Mouse (Mus musculus) neural tube, embryonic 13.5 days (tissue): ENCODE results near the gene Khdc1b. TPM values are rescaled to one million over a fixed set of nuclear protein-coding genes. Genes with fewer than 3 reads are reported as not detected.

Experiments used
- ATAC-seq: fragments of 200-750 bp; cut with Nextera tagmentation; 2 replicates; pipeline ENCODE4 v1.8.0; 2017; ENCODE audit warnings: low read depth, mild to moderate bottlenecking, moderate TSS enrichment, moderate library complexity
- H3K27ac ChIP-seq: fragments of 300-500 bp; sonication (generic); replicated peaks from 2 replicates; pipeline ENCODE4 v1.5.1; 2015; ENCODE audit warnings: moderate library complexity, mild to moderate bottlenecking, inconsistent platforms
- H3K27me3 ChIP-seq: fragments of 300-500 bp; sonication (generic); 2 replicates; pipeline ENCODE4 v1.6.1; 2015; ENCODE audit warnings: mild to moderate bottlenecking, inconsistent platforms
- H3K36me3 ChIP-seq: fragments of 300-500 bp; sonication (generic); 2 replicates; pipeline ENCODE4 v1.6.1; 2015; ENCODE audit warnings: mild to moderate bottlenecking, inconsistent platforms
- H3K4me1 ChIP-seq: fragments of 300-500 bp; sonication (generic); replicated peaks from 2 replicates; pipeline ENCODE4 v1.6.1; 2015; ENCODE audit warnings: inconsistent platforms
- H3K4me2 ChIP-seq: fragments of 300-500 bp; sonication (generic); 2 replicates; pipeline ENCODE4 v1.6.1; 2015; ENCODE audit warnings: inconsistent platforms, mild to moderate bottlenecking, moderate library complexity
- H3K4me3 ChIP-seq: fragments of 300-500 bp; sonication (generic); 2 replicates; pipeline ENCODE4 v1.5.1; 2015; ENCODE audit warnings: mild to moderate bottlenecking, inconsistent platforms
- H3K9ac ChIP-seq: fragments of 300-500 bp; sonication (generic); 2 replicates; pipeline ENCODE4 v1.6.1; 2015; ENCODE audit warnings: moderate library complexity, mild to moderate bottlenecking, inconsistent platforms
- H3K9me3 ChIP-seq: fragments of 300-500 bp; sonication (generic); 2 replicates; pipeline ENCODE4 v1.6.1; 2016; ENCODE audit warnings: inconsistent platforms
- WGBS: fragments of 180-500 bp; shearing (Covaris S2); methylation state at CpG from one replicate; pipeline ENCODE4 v1.1.7; 2015; 5-methylcytosine and 5-hydroxymethylcytosine counted together
- polyA plus RNA-seq: library from polyadenylated mRNA; unstranded; fragments of >200 nt; fragmentation: Nextera tagmentation; extraction: Ambion mirVana; gene quantifications from 2 replicates; pipeline ENCODE4 v1.2.1, GENCODE M21; 2015

Gene Khdc1b
- polyA plus RNA-seq, 1 experiment from 2014 or later, result 0.08 TPM

DNA sequence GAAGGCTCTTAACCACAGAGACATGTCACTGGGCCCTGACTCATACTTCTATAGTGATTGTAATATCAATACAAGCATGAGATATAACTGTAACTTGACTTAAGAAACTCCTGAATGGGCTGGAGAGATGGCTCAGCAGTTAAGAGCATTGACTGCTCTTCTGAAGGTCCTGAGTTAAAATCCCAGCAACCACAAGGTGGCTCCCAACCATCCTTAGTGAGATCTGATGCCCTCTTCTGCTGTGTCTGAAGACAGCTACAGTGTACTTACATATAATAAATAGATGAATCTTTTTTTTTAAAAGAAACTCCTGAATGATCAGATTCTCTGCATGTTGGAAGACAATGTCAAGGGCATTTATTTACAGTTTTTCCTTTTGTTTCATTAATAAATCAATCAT lies 36.0 kb downstream of the Khdc1b start:
- Histone ChIP-seq H3K4me3 (no peak overlapping the region), H3K4me1 (no peaks in the 10 kb centered on the region), H3K9ac (no peak overlapping the region), H3K27me3 (no peaks in the 10 kb centered on the region), H3K9me3 (no peaks in the 10 kb centered on the region), H3K27ac (no peak overlapping the region), H3K4me2 (no peak overlapping the region), H3K36me3 (no peaks in the 10 kb centered on the region)
- ATAC-seq, result no peak

DNA sequence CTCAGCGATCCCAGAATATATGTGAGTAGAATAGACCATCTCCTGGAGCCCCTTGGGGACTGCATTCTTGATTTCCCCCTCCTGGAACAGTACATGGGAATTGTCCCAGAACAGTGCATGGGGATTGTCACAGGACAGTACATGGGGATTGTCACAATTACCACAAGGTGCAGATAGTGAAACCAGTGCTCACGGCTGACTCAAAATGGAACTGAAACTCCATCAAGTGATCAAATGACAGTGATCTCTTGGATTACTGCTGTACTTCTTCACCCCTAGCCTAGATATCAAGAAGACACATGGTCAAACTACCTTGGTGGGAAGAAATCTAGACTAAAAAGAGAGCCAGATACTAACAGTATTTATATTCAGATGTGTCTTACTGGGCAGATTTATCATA lies 42.3 kb downstream of the Khdc1b start:
- Histone ChIP-seq H3K4me1 (no peaks in the 10 kb centered on the region), H3K27ac (no peak overlapping the region), H3K9ac (no peak overlapping the region), H3K9me3 (no peaks in the 10 kb centered on the region), H3K36me3 (no peaks in the 10 kb centered on the region), H3K4me3 (no peak overlapping the region), H3K4me2 (no peak overlapping the region), H3K27me3 (no peaks in the 10 kb centered on the region)
- no peak for ATAC-seq
- 91% methylated on average over 2 of the region's 2 CpGs for WGBS

DNA sequence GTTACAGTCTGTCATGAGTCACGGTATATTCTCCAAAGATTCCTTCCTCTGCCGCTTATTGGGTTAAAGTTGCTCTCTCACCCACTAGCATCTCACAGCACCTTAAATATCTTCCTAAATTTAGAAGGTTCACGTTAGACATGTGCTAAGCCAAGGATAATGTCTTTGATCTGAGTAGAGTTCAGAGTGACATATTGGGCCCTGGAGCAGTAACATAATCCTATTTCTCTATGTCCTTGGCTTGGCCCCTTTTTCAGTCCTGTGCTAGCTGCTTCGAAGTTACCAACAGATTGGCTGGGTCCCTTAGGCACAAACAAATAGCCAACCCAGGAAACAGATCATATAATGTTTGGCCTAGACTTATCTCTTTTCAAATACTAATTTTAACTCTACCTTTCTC lies 44.7 kb downstream of the Khdc1b start:
- no peaks in the 10 kb centered on the region for H3K9me3 ChIP-seq
- H3K4me2 ChIP-seq, result no peak overlapping the region
- H3K27me3 ChIP-seq, result no peaks in the 10 kb centered on the region
- WGBS, result 70% methylated on average over 4 of the region's 4 CpGs
- no peak overlapping the region for H3K4me3 ChIP-seq
- no peak overlapping the region for H3K9ac ChIP-seq
- no peaks in the 10 kb centered on the region for H3K4me1 ChIP-seq
- no peak for ATAC-seq
- H3K36me3 ChIP-seq, result no peaks in the 10 kb centered on the region
- H3K27ac ChIP-seq, result no peak overlapping the region

DNA sequence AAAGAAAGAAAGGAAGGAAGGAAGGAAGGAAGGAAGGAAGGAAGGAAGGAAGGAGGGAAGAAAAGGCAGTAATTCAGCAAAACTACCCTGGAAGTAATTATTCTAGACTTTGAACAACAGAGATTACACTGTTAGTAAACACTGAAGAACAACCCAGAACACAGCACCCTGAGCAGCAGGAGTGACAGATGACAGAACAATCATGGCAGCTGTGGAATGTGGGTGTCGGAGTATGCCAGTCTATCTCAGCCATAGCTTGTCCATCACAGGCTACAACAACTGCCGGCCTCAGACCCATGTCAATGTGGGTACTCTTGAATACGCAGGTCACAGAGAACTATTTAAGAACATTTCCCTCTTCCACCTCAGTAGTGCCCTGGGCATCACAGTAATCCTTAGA lies 48.3 kb downstream of the Khdc1b start:
- WGBS, result 92% methylated on average over 3 of the region's 3 CpGs
- no peaks in the 10 kb centered on the region for H3K36me3 ChIP-seq

DNA sequence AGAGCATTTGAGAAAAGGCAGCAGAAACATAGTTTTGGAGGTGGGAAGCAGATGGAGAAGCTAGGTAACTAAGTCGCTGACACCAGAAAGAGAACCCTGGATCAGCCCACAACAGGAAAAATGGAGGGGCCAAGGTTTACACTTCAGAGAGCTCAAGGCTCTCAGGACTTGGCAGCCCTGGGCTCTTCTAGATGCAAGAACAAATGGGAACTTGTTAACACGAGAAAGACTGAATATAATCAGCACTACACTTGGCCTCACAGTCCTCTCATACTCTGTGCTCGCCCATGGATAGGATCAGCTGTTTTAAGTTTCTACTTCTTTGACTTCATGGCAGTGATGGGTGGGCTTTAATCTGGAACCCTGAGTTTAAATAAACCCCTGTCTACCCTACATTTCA lies 51.5 kb downstream of the Khdc1b start:
- Histone ChIP-seq H3K9me3 (no peaks in the 10 kb centered on the region), H3K4me2 (no peak overlapping the region), H3K9ac (no peak overlapping the region), H3K36me3 (no peaks in the 10 kb centered on the region), H3K4me3 (no peak overlapping the region), H3K27me3 (no peaks in the 10 kb centered on the region), H3K27ac (no peak overlapping the region), H3K4me1 (no peaks in the 10 kb centered on the region)
- no peak for ATAC-seq
- WGBS, result 70% methylated on average over 3 of the region's 3 CpGs

More for the DNA sequence above, 48.3 kb downstream of the Khdc1b start:
- no peak overlapping the region for H3K4me3 ChIP-seq
- no peaks in the 10 kb centered on the region for H3K9me3 ChIP-seq
- H3K4me2 ChIP-seq, result no peak overlapping the region
- no peaks in the 10 kb centered on the region for H3K27me3 ChIP-seq
- no peak overlapping the region for H3K27ac ChIP-seq
- H3K4me1 ChIP-seq, result no peaks in the 10 kb centered on the region
- ATAC-seq, result no peak
- no peak overlapping the region for H3K9ac ChIP-seq

Other genes with a start within 250 kb of the Khdc1b start
- 18.6 and 20.2 TPM in 2 replicates for gene Tmem14a, start 165.0 kb upstream of the Khdc1b start, polyA plus RNA-seq
- 0.20 TPM in 1 of 2 replicates, not detected in the other for gene Gsta3, start 143.0 kb upstream of the Khdc1b start, polyA plus RNA-seq
- not detected in 2 replicates for gene Khdc1a, start 33.9 kb upstream of the Khdc1b start, polyA plus RNA-seq
- not detected in 2 replicates for gene Khdc1c, start 15.2 kb upstream of the Khdc1b start, polyA plus RNA-seq